Mouse (Mus musculus): ENCODE measurements around the gene Rnf212b.
A peak's percentile ranks its signal among the peaks of the same experiment; 100 is the strongest.

The Rnf212b gene

GRCm38 (mm10) chr14:54796760-54797159 lies 17.2 kb upstream of the Rnf212b start:
- DNase-seq (ENCODE audit: inconsistent ontology term): no peak

DNA sequence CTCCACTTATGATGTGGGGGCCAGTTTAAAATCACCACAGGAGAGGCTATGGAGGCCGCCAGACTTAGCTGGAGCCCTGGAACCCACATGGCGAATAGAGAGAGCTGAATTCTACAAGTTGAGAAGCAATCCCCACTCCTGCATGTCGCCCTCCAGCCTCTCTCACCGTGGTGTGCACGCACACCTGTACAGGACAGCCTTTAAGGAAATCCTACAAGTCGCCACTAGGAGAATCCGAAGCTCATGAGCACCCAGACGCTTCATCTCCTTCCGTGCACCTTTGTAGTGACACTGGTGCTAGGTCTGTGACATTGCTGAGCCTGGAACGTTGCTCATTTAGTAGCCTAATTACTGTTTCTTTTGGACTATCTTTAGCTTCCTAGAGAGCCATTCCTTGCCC lies 14.3 kb upstream of the Rnf212b start:
- no peak for DNase-seq (ENCODE audit: inconsistent ontology term)

DNA sequence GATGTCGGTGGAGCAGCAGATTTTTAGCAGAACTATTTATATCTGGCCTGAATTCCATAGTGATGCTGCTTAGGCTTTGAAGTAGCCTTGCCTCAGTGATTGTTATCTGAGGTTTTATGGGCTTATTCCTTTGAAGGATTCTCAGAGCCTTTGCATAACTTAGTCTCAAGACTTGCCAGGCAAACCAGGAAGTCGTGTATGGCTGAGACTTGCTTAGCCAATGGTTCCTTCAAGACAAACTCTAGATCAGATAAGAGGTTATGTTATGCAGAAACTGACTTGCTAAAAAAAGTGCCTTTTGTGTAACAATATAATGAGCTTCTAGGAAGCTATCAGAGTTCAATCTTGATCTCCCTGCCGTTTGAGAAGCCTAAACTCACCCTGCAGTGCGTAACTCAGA lies 11.5 kb upstream of the Rnf212b start:
- no peak for DNase-seq (ENCODE audit: inconsistent ontology term)

GRCm38 (mm10) chr14:54806124-54806523 lies 7.8 kb upstream of the Rnf212b start:
- DNase-seq (ENCODE audit: inconsistent ontology term): no peak

GRCm38 (mm10) chr14:54808718-54809667 lies 4.9 kb upstream of the Rnf212b start:
- no peak for DNase-seq (ENCODE audit: inconsistent ontology term)

DNA sequence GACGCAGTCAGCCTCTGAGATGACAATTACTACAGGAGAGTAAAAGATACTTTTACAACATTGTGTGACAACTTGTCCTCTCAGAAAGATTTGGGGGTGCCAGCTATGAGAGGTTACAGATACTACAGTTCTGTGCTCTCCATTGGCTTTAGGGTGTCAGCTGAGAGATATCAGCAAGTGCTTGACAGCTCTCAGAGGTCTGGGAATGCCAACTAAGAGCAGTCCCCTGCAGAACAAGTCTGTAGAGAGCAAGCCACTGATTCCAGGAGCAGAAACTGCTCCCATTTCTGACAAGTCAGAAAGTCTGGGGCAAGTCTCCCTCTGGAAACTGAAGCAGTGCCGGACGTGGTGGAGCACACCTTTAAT lies 4.3 kb upstream of the Rnf212b start:
- DNase-seq (ENCODE audit: inconsistent ontology term): no peak

DNA sequence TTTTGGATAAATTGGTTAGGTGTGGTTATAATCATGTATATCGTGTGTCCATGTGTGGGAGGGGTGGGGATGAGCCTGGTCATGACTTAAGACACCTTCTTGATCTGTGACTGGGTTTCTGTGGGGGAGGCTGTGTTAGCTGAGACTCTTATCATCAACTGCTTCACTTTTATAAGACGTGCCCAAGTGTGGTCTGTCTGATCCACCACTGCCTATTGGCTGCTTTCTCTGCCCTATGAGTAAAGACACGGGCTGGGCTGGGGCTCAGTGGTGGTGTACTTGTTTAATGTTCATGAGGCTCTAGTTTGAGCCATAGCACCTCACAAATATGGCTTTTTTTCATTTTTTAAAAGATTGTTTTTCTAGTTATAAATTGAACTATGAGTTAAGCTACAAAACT lies 1.8 kb downstream of the Rnf212b start:
- no peak for DNase-seq (ENCODE audit: inconsistent ontology term)

- peak; percentile 51 for DNase-seq (ENCODE audit: inconsistent ontology term)
Measured at GRCm38 (mm10) chr14:54817791-54818190, 3.9 kb downstream of the Rnf212b start.

- DNase-seq (ENCODE audit: inconsistent ontology term): no peak
Measured at GRCm38 (mm10) chr14:54822301-54822700, 8.4 kb downstream of the Rnf212b start.

DNA sequence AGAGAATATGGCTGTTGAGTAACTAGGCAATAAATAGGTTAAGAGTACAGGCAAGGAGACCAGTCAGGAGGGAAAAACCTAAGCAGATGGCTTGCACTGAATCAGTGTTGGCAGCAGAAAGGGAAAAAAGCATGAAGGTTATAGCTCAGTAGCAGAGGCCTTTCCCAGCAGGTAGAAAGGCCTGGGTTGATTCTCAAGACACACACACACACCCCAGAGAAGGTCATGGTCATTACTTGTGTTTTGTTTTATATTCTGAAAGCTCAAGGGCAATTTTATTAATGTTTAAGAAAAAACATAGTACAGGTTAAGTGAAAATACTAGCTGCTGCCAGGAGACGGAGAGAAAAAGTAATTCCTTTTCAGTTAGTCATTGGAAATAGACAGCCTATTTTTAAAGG lies 9.8 kb downstream of the Rnf212b start:
- no peak for DNase-seq (ENCODE audit: inconsistent ontology term)

DNA sequence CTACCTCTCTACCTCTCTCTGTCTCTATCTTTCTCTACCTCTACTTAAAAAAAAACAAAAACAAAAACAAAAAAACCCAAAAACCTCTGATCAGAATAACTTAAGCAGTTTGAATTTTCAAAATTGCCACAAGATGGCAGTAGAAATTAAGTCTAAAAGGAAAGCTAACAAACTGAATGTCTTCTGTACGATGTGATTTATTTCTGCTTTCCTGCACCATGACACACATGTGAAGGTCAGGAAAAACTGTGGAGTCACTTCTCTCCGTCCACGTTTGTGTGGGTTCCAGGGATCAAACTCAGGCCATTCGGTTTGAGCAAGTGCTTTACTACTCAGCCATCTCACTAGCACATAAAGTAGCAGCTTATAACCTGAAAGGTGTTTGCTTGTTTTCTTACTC lies 29.5 kb downstream of the Rnf212b start:
- peak; percentile 64 for DNase-seq (ENCODE audit: inconsistent ontology term)

GRCm38 (mm10) chr14:54855726-54856125 lies 41.8 kb downstream of the Rnf212b start:
- DNase-seq (ENCODE audit: inconsistent ontology term): no peak

GRCm38 (mm10) chr14:54856703-54857102 lies 42.8 kb downstream of the Rnf212b start:
- no peak for DNase-seq (ENCODE audit: inconsistent ontology term)

- DNase-seq (ENCODE audit: inconsistent ontology term): no peak
Measured at GRCm38 (mm10) chr14:54857891-54858290, 44.0 kb downstream of the Rnf212b start.

DNA sequence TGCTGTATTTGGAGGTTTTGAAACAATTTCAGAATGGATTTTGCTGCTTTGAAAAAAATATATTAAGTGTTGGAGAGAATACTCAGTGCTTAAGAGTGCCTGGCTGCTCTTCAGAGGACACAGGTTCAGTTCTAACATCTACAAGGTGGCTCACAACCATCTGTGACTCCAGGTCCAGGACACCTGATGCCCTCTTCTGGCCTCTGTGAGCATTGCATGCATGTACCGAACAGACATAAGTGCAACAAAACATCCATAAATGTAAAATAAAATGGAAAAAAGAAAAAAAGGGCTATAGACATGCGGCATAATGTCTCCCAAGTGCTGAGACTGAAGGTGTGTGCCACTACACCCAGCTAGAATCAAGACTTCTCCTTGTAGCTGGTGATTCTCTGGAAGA lies 46.6 kb downstream of the Rnf212b start:
- no peak for DNase-seq (ENCODE audit: inconsistent ontology term)

DNA sequence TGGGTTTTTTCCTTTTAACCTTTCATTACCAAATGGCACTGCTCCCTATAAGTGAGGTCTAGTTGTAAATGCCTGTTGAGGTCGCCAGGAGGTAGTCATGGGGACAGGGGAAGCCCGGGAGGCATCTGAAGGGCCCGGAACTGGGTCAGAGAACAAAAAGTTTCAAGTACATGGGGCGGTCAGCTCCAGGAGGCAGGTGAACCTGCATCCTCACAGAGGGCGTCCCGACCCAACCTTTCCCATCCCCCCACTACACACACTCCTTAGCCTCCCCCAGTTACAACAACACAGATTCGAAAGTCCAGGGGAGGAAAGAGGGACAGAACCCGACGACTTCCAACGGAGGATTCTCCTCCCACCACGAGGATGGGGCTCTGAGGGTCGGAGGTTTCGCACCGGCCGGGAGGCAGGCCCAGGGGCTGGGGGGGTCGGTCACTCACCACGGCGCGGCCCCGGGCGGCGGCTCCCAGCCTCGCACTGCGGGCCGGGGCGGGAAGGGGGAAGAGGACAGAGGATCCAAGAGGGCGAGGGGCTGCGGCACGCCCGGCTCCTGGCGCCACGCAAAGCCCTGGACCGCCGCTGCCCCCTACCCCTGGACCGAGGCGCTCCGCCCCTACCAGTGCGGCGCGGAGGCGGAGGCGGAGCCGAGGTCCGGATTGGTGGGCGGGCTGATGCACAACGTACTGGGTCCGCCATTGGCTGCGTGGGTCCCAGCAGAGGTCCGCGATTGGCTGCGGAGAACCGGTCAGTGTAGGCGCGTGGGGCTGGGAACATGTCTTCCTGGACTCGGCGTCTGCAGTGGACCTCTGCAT lies 49.8 kb downstream of the Rnf212b start:
- peak; percentile 95 for DNase-seq (ENCODE audit: inconsistent ontology term)

DNA sequence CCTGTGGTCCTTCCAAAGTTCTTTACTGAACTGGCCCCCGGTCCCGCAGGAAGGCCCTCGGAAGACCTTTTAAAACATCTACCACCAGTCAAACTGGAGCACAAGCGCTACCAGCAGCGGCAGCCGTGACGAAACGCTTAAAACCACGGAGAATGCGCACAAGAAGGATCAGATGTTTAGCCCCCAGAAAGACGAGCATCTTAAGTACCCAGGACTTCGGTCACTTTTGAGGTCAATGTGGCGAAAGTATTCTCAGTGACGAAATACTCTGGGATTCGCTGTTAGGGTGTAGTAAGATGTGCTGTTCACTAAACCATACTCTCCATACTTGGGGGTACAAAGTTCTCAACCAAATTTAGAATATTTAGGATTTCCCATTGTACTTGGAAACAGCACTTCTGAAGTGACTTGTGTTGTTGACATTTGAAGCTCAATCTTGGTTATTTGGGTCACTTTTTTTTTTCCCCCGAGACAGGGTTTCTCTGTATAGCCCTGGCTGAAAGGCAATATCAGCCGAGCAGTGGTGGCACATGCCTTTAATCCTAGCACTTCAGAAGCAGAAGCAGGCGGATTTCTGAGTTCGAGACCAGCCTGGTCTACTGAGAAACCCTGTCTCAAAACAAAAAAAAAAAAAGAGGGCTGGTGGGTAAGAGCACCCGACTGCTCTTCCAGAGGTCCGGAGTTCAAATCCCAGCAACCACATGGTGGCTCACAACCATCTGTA lies 50.5 kb downstream of the Rnf212b start:
- DNase-seq (ENCODE audit: inconsistent ontology term): no peak

- no peak for DNase-seq (ENCODE audit: inconsistent ontology term)
Measured at GRCm38 (mm10) chr14:54865626-54866025, 51.7 kb downstream of the Rnf212b start.

DNA sequence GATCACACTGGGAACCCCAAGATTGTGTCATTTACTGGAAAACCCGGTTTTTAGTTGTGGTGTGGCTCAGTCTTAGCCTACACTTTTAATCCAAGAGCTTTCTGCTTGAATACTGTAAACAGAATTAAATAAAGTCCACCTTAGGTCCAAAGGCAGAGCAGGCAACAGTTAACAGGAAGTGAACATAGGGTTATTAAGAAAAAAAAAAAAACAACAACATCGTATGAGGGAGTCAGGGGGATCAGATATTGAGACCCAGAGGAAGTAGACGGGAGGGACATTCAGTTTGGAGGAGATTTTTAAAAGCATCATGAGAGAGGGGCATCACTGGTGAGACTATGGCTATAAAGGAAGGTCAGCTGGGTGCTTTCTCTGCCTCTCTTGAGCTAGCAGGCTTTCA lies 52.3 kb downstream of the Rnf212b start:
- DNase-seq (ENCODE audit: inconsistent ontology term): no peak

GRCm38 (mm10) chr14:54866936-54867335 lies 53.0 kb downstream of the Rnf212b start:
- no peak for DNase-seq (ENCODE audit: inconsistent ontology term)

DNA sequence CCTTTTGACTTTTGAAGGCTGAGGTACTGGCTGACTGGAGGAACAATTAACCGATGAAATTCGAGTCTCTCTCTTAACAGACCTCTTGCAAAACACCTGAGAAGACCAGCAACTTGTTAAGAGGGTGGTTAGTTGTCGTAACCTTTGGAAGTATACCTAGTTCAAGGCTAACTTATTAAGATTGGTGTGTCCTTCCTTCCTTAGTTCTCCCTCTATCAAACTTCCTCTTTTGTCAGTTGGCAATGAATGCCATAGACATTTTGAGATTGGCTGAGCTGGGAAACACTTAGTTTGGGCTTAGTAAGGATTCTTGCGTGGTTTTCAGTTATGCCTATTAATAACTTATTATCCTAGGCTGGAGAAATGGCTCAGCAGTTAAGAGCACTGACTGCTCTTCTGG lies 54.1 kb downstream of the Rnf212b start:
- no peak for DNase-seq (ENCODE audit: inconsistent ontology term)

DNA sequence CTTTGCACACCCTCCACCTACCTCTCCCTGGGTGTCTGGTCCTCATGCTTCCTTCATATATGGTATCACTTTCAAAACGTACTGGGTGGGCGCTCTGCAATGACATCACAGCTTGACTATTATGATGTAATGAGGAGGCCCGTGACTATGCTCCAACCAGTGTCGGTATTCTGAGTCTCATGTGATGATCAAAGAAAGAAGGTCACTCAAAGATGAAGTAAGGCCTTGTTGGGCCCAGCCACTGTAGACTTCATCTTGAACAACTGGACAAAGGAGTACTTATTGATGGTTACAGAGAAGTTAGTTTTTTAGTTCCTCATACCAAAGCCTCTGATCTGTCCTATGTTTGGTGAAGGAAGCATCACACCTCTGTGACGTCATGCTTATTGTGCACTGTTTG lies 56.9 kb downstream of the Rnf212b start, which contains the start of gene Homez:
Gene Homez, minus strand, starts transcription at position 101 of the 400 bp plus-strand sequence.
- no peak for DNase-seq (ENCODE audit: inconsistent ontology term)
